Mouse (Mus musculus): ENCODE results near the gene Tnnc2.

- TF ChIP-seq POLR2A (IDR thresholded peaks at IDR 0.05; ENCODE audit: control insufficient read depth, low read depth, low read length), result no peak
- no peak for TF ChIP-seq CTCF (IDR thresholded peaks at IDR 0.05; ENCODE audit: control insufficient read depth, insufficient read depth, insufficient replicate concordance, low read depth, low read length)
These were observed 39.9 kb downstream of the Tnnc2 start for GRCm38 (mm10) chr2:164739876-164740275.

All from testis, adult 2 months (tissue).